Mouse (Mus musculus) heart, embryonic 14.5 days (tissue): ENCODE data around the gene Sigmar1. TPM values are rescaled to one million over a fixed set of nuclear protein-coding genes. Genes with fewer than 3 reads are reported as not detected.
"Not testable (repeated sequence)": the region's sequence is repeated elsewhere in the genome, so short reads cannot be mapped to it uniquely, and the experiment has no call there.

Source experiments
- ATAC-seq: fragments of 200-750 bp; cut with Nextera tagmentation; 2 replicates; pipeline ENCODE4 v1.8.0; 2017; ENCODE audit warnings: low read depth, moderate TSS enrichment; ENCODE audit not compliant: insufficient number of reproducible peaks, insufficient read depth, low FRiP score
- H3K27ac ChIP-seq, 2 experiments: fragments of 200-500 bp in 1 of 2; fragments of 300-500 bp in 1 of 2; sonication (generic) in 1 of 2; replicated peaks in 1 of 2; 2 replicates each; pipeline ENCODE4 v1.5.1; 2012 to 2014; ENCODE audit warnings: low read depth in 2 of 2, low read length in 2 of 2, control low read depth in 1 of 2, mild to moderate bottlenecking in 1 of 2, mixed read lengths in 1 of 2; ENCODE audit not compliant: control insufficient read depth in 1 of 2, insufficient read depth in 1 of 2
- H3K27me3 ChIP-seq: fragments of 300-500 bp; sonication (generic); 2 replicates; pipeline ENCODE4 v1.6.1; 2014; ENCODE audit warnings: mild to moderate bottlenecking, low read length, control low read depth; ENCODE audit not compliant: control insufficient read depth, insufficient read depth
- H3K36me3 ChIP-seq: fragments of 300-500 bp; sonication (generic); 2 replicates; pipeline ENCODE4 v1.6.1; 2014; ENCODE audit warnings: mild to moderate bottlenecking, control low read depth, low read length, mixed read lengths; ENCODE audit not compliant: control insufficient read depth, insufficient read depth
- H3K4me1 ChIP-seq, 2 experiments: fragments of 200-500 bp in 1 of 2; fragments of 300-500 bp in 1 of 2; sonication (generic) in 1 of 2; 2 replicates each; pipeline ENCODE4 v1.6.1; 2012 to 2014; ENCODE audit warnings: low read length in 2 of 2, control low read depth in 1 of 2, mixed read lengths in 1 of 2; ENCODE audit not compliant: control insufficient read depth in 2 of 2, insufficient read depth in 2 of 2
- H3K4me2 ChIP-seq: fragments of 300-500 bp; sonication (generic); 2 replicates; pipeline ENCODE4 v1.6.1; 2014; ENCODE audit warnings: mild to moderate bottlenecking, low read length
- H3K4me3 ChIP-seq, 2 experiments: fragments of 200-500 bp in 1 of 2; fragments of 300-500 bp in 1 of 2; sonication (generic) in 1 of 2; 2 replicates each; pipeline ENCODE4 v1.5.1; 2012 to 2014; ENCODE audit warnings: low read length in 2 of 2, mild to moderate bottlenecking in 2 of 2, control low read depth in 1 of 2, low read depth in 1 of 2, moderate library complexity in 1 of 2; ENCODE audit not compliant: control insufficient read depth in 1 of 2, insufficient read depth in 1 of 2
- H3K9ac ChIP-seq: fragments of 300-500 bp; sonication (generic); 2 replicates; pipeline ENCODE4 v1.6.1; 2014; ENCODE audit warnings: mild to moderate bottlenecking, low read length
- H3K9me3 ChIP-seq: fragments of 300-500 bp; sonication (generic); 2 replicates; pipeline ENCODE4 v1.6.1; 2016; ENCODE audit warnings: low read length, control low read depth; ENCODE audit not compliant: control insufficient read depth
- WGBS: fragments of 180-500 bp; shearing (Covaris S2); extraction: QIAGEN DNeasy Blood & Tissue Kit; methylation state at CpG from one replicate; pipeline ENCODE4 v1.1.7; 2014; 5-methylcytosine and 5-hydroxymethylcytosine counted together
- polyA plus RNA-seq: library from polyadenylated mRNA; unstranded; fragments of >200 nt; fragmentation: Nextera tagmentation; extraction: Ambion mirVana; gene quantifications from 2 replicates; pipeline ENCODE4 v1.2.1, GENCODE M21; 2014

The Sigmar1 gene
- polyA plus RNA-seq, 1 experiment from 2014 or later: 57.0 TPM

DNA sequence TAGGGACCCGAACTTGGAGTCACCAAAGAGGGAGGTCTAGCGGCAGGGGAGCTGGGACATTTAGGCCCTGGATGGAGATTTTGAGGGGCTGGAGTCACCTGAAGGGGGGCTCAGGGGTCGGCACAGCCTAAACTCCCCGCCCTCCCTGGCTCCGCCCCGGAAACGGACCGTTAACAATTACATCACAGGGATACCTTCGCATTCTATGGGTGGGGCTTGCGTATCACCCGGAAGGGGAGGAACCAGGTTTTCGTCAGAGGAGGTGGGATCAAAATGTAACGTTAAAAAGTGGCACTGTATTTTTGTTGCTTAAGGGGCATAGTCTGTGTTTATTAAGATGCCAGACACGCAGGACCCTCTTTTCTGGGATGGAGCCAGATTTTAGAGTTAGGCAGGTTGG lies 18.0 kb upstream of the Sigmar1 start, which contains the start of gene Ccl27a:
TSS of gene Ccl27a (minus strand) at position 246 of the 400 bp plus-strand sequence.
- WGBS: 3% methylated on average over 12 of the region's 14 CpGs
- Histone ChIP-seq H3K4me2 (peak within 1 kb of the TSS; percentile 52), H3K27ac (peak within 1 kb of the TSS; percentile 31 to 70), H3K9ac (peak within 1 kb of the TSS; percentile 55; the same call in 1 of the 2 replicates), H3K4me3 (peak within 1 kb of the TSS; percentile 39 to 44)
- H3K27me3 ChIP-seq, H3K36me3 ChIP-seq, H3K9me3 ChIP-seq, ATAC-seq, H3K4me1 ChIP-seq: not testable (repeated sequence)

DNA sequence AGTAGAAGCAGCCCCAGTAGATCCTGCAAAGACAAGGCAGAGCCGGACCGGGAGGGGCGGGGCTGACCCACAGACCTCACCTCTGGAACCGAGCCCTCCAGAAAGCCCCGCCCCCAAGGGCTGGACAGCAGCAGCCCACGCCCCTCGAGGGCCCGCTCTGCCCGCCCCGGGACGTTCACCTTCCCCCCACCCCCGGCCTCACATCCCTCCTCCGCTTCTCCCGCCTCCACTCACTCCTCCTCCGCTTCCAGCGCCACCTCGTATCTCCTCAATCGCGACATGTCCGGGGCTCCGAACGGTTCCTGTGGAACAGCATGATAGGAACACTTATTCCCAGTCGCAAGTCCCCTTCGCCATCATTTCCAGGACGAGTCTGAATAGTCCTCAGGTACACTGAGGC lies 17.5 kb upstream of the Sigmar1 start:
- ATAC-seq, H3K9me3 ChIP-seq, H3K27me3 ChIP-seq, H3K36me3 ChIP-seq, H3K4me1 ChIP-seq: not testable (repeated sequence)
- Histone ChIP-seq H3K4me3 (peak overlapping the region; percentile 39 to 44), H3K27ac (peak overlapping the region in 1 of 2 experiments; percentile 55; a peak in 2 of 4 replicates), H3K9ac (peak overlapping the region; percentile 55; the same call in 1 of the 2 replicates), H3K4me2 (peak overlapping the region; percentile 52)
- WGBS: under 1% methylated on average over 17 of the region's 25 CpGs

GRCm38 (mm10) chr4:41772946-41773345 lies 17.0 kb upstream of the Sigmar1 start:
- Histone ChIP-seq H3K4me2 (peak overlapping the region; percentile 48), H3K4me3 (peak overlapping the region; percentile 23 to 38), H3K9ac (peak overlapping the region; percentile 50; the same call in 1 of the 2 replicates)
- WGBS: 13% methylated on average over 6 of the region's 16 CpGs
- not testable (repeated sequence) for H3K9me3 ChIP-seq, H3K27ac ChIP-seq, H3K4me1 ChIP-seq, ATAC-seq, H3K27me3 ChIP-seq, H3K36me3 ChIP-seq

GRCm38 (mm10) chr4:41767301-41767700 lies 11.3 kb upstream of the Sigmar1 start:
- whole genome bisulfite sequencing: 86% methylated on average over 10 of the region's 10 CpGs

DNA sequence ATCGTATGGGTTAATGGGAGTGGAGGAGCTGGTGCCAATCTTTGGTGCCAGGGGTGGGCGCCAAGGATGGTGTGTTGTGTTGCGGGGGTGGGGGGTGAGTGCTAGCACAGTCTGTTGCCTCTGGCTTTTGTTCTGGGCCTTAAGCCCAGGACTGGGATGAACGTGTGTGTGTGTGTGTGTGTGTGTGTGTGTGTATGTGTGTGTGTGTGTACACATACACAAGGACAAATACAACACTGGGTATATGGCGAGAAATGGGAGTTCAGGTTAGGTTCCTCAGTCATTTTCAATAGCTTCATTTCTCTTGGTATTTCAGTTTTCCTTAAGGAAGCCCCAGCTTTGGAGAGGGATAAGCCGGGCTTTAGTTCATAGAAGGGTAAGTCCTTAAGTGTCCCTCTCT lies 7.2 kb upstream of the Sigmar1 start:
- Histone ChIP-seq H3K36me3 (peaks cover 33% of the 10 kb centered on the region), H3K27ac (peak overlapping the region in 1 of 2 experiments; percentile 84; a peak in 1 of 4 replicates), H3K4me1 (peaks cover 26 to 40% of the 10 kb centered on the region in 2 experiments)
- WGBS: 82% methylated on average over 5 of the region's 6 CpGs
- H3K9ac ChIP-seq, H3K9me3 ChIP-seq, ATAC-seq, H3K27me3 ChIP-seq, H3K4me3 ChIP-seq, H3K4me2 ChIP-seq: not testable (repeated sequence)

More at GRCm38 (mm10) chr4:41767301-41767700, 11.3 kb upstream of the Sigmar1 start:
- not testable (repeated sequence) for H3K27ac ChIP-seq, H3K9ac ChIP-seq, H3K9me3 ChIP-seq, H3K4me2 ChIP-seq, H3K4me1 ChIP-seq, H3K4me3 ChIP-seq, ATAC-seq, H3K27me3 ChIP-seq
- H3K36me3 ChIP-seq: peaks cover 26% of the 10 kb centered on the region

GRCm38 (mm10) chr4:41762688-41763114 lies 6.7 kb upstream of the Sigmar1 start:
- H3K9ac ChIP-seq: peak overlapping the region; percentile 72
- 44% methylated on average over 8 of the region's 8 CpGs for WGBS

GRCm38 (mm10) chr4:41762099-41762687 lies 6.2 kb upstream of the Sigmar1 start:
- H3K4me2 ChIP-seq: peak overlapping the region; percentile 79
- H3K4me1 ChIP-seq: peaks cover 26 to 40% of the 10 kb centered on the region in 2 experiments
- peak overlapping the region; percentile 72 for H3K9ac ChIP-seq
- H3K27me3 ChIP-seq: no peaks in the 10 kb centered on the region
- peak overlapping the region; percentile 7 to 49; a peak in 3 of 4 replicates for H3K4me3 ChIP-seq
- peaks cover 35% of the 10 kb centered on the region for H3K36me3 ChIP-seq
- peak; percentile 46 for ATAC-seq
- 38% methylated on average over 8 of the region's 8 CpGs for WGBS
- no peaks in the 10 kb centered on the region for H3K9me3 ChIP-seq
- peak overlapping the region; percentile 84 to 96 for H3K27ac ChIP-seq

More at GRCm38 (mm10) chr4:41762688-41763114, 6.7 kb upstream of the Sigmar1 start:
- Histone ChIP-seq H3K27ac (peak overlapping the region; percentile 84 to 96), H3K36me3 (peaks cover 33% of the 10 kb centered on the region), H3K4me1 (peaks cover 26 to 40% of the 10 kb centered on the region in 2 experiments), H3K4me2 (peak overlapping the region; percentile 79), H3K4me3 (peak overlapping the region; percentile 7 to 49; a peak in 3 of 4 replicates)
- not testable (repeated sequence) for H3K27me3 ChIP-seq, ATAC-seq, H3K9me3 ChIP-seq
